Mouse (Mus musculus) hindbrain, embryonic 14.5 days (tissue): ENCODE measurements at regions not wholly inside any gene's neighbourhood (a gene's known extent, or its start where the extent isn't known, plus 50 kb on each side); places are given as distances from the start of the nearest gene placed in this dataset.
A peak's percentile ranks its signal among the peaks of the same experiment; 100 is the strongest.

Experiments used
- ATAC-seq: fragments of 200-750 bp; cut with Nextera tagmentation; 2 replicates; pipeline ENCODE4 v1.8.0; 2017; ENCODE audit warnings: moderate number of reproducible peaks, mild to moderate bottlenecking, moderate TSS enrichment, moderate library complexity; ENCODE audit not compliant: low FRiP score
- DNase-seq: peaks from one replicate; pipeline ENCODE4 v3.0.0-alpha.2; 2015; ENCODE audit warnings: low spot score
- H3K27ac ChIP-seq: fragments of 300-500 bp; sonication (generic); 2 replicates; pipeline ENCODE4 v1.5.1; 2014; ENCODE audit warnings: mild to moderate bottlenecking, moderate library complexity
- H3K27me3 ChIP-seq: fragments of 300-500 bp; sonication (generic); 2 replicates; pipeline ENCODE4 v1.6.1; 2014; ENCODE audit warnings: mild to moderate bottlenecking, low read length, mixed read lengths; ENCODE audit not compliant: control insufficient read depth, insufficient read depth
- H3K36me3 ChIP-seq: fragments of 300-500 bp; sonication (generic); replicated peaks from 2 replicates; pipeline ENCODE4 v1.6.1; 2014; ENCODE audit not compliant: control insufficient read depth, insufficient read depth
- H3K4me1 ChIP-seq: fragments of 300-500 bp; sonication (generic); replicated peaks from 2 replicates; pipeline ENCODE4 v1.6.1; 2014; ENCODE audit warnings: antibody characterized with exemption, low read length, mixed read lengths; ENCODE audit not compliant: control insufficient read depth, insufficient read depth
- H3K4me2 ChIP-seq: fragments of 300-500 bp; sonication (generic); replicated peaks from 2 replicates; pipeline ENCODE4 v1.6.1; 2014; ENCODE audit warnings: mild to moderate bottlenecking, moderate library complexity
- H3K4me3 ChIP-seq: fragments of 300-500 bp; sonication (generic); replicated peaks from 2 replicates; pipeline ENCODE4 v1.5.1; 2014; ENCODE audit warnings: mild to moderate bottlenecking, low read length
- H3K9ac ChIP-seq: fragments of 300-500 bp; sonication (generic); 2 replicates; pipeline ENCODE4 v1.6.1; 2014
- H3K9me3 ChIP-seq: fragments of 300-500 bp; sonication (generic); 2 replicates; pipeline ENCODE4 v1.6.1; 2016; ENCODE audit warnings: low read length; ENCODE audit not compliant: control insufficient read depth
- WGBS: fragments of 180-500 bp; shearing (Covaris S2); extraction: QIAGEN DNeasy Blood & Tissue Kit; methylation state at CpG from one replicate; pipeline ENCODE4 v1.1.7; 2014; 5-methylcytosine and 5-hydroxymethylcytosine counted together

DNA sequence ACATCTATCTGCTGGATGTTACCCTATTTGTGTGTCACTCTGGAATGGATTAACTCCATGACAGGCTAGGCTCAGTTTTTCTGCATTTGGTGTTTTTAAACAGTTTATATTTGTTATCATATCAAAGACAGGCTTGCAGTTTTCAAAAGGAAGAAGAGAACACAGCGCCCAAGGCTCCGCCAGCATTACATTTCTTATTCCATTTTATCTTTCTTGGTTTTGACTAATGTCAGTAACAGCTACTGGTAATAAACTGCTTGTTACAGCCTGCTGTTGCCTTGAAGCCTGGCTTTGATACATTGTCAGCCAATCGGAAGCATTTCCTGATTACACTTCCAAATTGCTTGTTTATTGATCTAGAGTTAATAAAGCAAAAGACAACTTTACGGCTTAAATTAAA is 219.4 kb upstream of the Mdfic start:
- Histone ChIP-seq H3K27me3 (no peaks in the 10 kb centered on the region), H3K4me3 (no peak overlapping the region), H3K9me3 (no peaks in the 10 kb centered on the region), H3K4me1 (no peaks in the 10 kb centered on the region), H3K4me2 (no peak overlapping the region), H3K36me3 (no peaks in the 10 kb centered on the region), H3K9ac (no peak overlapping the region), H3K27ac (no peak overlapping the region)
- DNase-seq = no peak
- WGBS = 85% methylated on average over 4 of the region's 4 CpGs
- ATAC-seq = no peak

GRCm38 (mm10) chr6:15509314-15509713 is 211.1 kb upstream of the Mdfic start:
- no peak overlapping the region for H3K27ac ChIP-seq
- no peak overlapping the region for H3K9ac ChIP-seq
- no peak overlapping the region for H3K4me2 ChIP-seq
- DNase-seq = no peak
- no peaks in the 10 kb centered on the region for H3K4me1 ChIP-seq
- no peaks in the 10 kb centered on the region; the same call in 1 of the 2 replicates for H3K9me3 ChIP-seq
- H3K4me3 ChIP-seq = no peak overlapping the region
- H3K27me3 ChIP-seq = no peaks in the 10 kb centered on the region
- H3K36me3 ChIP-seq = no peaks in the 10 kb centered on the region
- no peak for ATAC-seq
- 80% methylated on average over 2 of the region's 2 CpGs for WGBS

- 74% methylated on average over 2 of the region's 2 CpGs for WGBS
- Histone ChIP-seq H3K36me3 (no peaks in the 10 kb centered on the region), H3K27me3 (no peaks in the 10 kb centered on the region), H3K4me3 (no peak overlapping the region), H3K4me2 (no peak overlapping the region), H3K27ac (no peak overlapping the region), H3K4me1 (no peaks in the 10 kb centered on the region), H3K9me3 (no peaks in the 10 kb centered on the region), H3K9ac (no peak overlapping the region)
- no peak for DNase-seq
- no peak for ATAC-seq
Measured at GRCm38 (mm10) chr6:15537279-15537678, 183.2 kb upstream of the Mdfic start.

GRCm38 (mm10) chr6:15541969-15542368 is 178.5 kb upstream of the Mdfic start:
- H3K4me3 ChIP-seq = no peak overlapping the region
- 88% methylated on average over 4 of the region's 4 CpGs for whole genome bisulfite sequencing
- ATAC-seq = no peak
- DNase-seq = no peak
- no peaks in the 10 kb centered on the region for H3K9me3 ChIP-seq
- H3K27ac ChIP-seq = no peak overlapping the region
- H3K4me2 ChIP-seq = no peak overlapping the region
- no peaks in the 10 kb centered on the region for H3K4me1 ChIP-seq
- no peaks in the 10 kb centered on the region for H3K27me3 ChIP-seq
- H3K9ac ChIP-seq = no peak overlapping the region
- H3K36me3 ChIP-seq = no peaks in the 10 kb centered on the region

GRCm38 (mm10) chr6:15543516-15544080 is 176.9 kb upstream of the Mdfic start:
- Histone ChIP-seq H3K36me3 (no peaks in the 10 kb centered on the region), H3K4me3 (no peak overlapping the region), H3K27ac (no peak overlapping the region), H3K9ac (no peak overlapping the region), H3K4me2 (no peak overlapping the region), H3K27me3 (no peaks in the 10 kb centered on the region), H3K9me3 (no peaks in the 10 kb centered on the region), H3K4me1 (no peaks in the 10 kb centered on the region)
- ATAC-seq (no peak), DNase-seq (no peak)
- 92% methylated on average over 14 of the region's 14 CpGs for WGBS

GRCm38 (mm10) chr6:15548833-15549232 is 171.6 kb upstream of the Mdfic start:
- H3K27me3 ChIP-seq = no peaks in the 10 kb centered on the region
- ATAC-seq (no peak), DNase-seq (no peak)
- H3K27ac ChIP-seq = no peak overlapping the region
- no peaks in the 10 kb centered on the region for H3K4me1 ChIP-seq
- H3K4me3 ChIP-seq = no peak overlapping the region
- 83% methylated on average over 2 of the region's 2 CpGs for WGBS
- no peaks in the 10 kb centered on the region for H3K36me3 ChIP-seq
- H3K9ac ChIP-seq = no peak overlapping the region
- H3K4me2 ChIP-seq = no peak overlapping the region
- H3K9me3 ChIP-seq = no peaks in the 10 kb centered on the region

GRCm38 (mm10) chr6:15592780-15593179 is 127.7 kb upstream of the Mdfic start:
- ATAC-seq (no peak), DNase-seq (no peak)
- 61% methylated on average over 1 of the region's 1 CpGs for WGBS

GRCm38 (mm10) chr6:15597226-15597983 is 123.1 kb upstream of the Mdfic start:
- Histone ChIP-seq H3K9ac (no peak overlapping the region), H3K4me1 (no peaks in the 10 kb centered on the region), H3K4me2 (no peak overlapping the region), H3K27me3 (no peaks in the 10 kb centered on the region), H3K4me3 (no peak overlapping the region), H3K36me3 (no peaks in the 10 kb centered on the region), H3K27ac (no peak overlapping the region), H3K9me3 (no peaks in the 10 kb centered on the region)
- no peak for ATAC-seq
- 83% methylated on average over 4 of the region's 4 CpGs for WGBS
- no peak for DNase-seq

More at GRCm38 (mm10) chr6:15592780-15593179, 127.7 kb upstream of the Mdfic start:
- Histone ChIP-seq H3K36me3 (no peaks in the 10 kb centered on the region), H3K4me1 (no peaks in the 10 kb centered on the region), H3K27ac (no peak overlapping the region), H3K27me3 (no peaks in the 10 kb centered on the region), H3K4me2 (no peak overlapping the region), H3K9me3 (no peaks in the 10 kb centered on the region), H3K9ac (no peak overlapping the region), H3K4me3 (no peak overlapping the region)

GRCm38 (mm10) chr6:15610208-15610607 is 110.3 kb upstream of the Mdfic start:
- no peaks in the 10 kb centered on the region for H3K27me3 ChIP-seq

More at GRCm38 (mm10) chr6:15610208-15610607, 110.3 kb upstream of the Mdfic start:
- Histone ChIP-seq H3K36me3 (no peaks in the 10 kb centered on the region), H3K27ac (no peak overlapping the region), H3K4me2 (no peak overlapping the region), H3K4me3 (no peak overlapping the region), H3K4me1 (no peaks in the 10 kb centered on the region), H3K9ac (no peak overlapping the region), H3K9me3 (no peaks in the 10 kb centered on the region)
- DNase-seq (no peak), ATAC-seq (peak; percentile 51; the same call in 1 of the 2 replicates)
